Comparison of ENCODE assay signal across 39 mouse cellular contexts in the genomic region with DNA sequence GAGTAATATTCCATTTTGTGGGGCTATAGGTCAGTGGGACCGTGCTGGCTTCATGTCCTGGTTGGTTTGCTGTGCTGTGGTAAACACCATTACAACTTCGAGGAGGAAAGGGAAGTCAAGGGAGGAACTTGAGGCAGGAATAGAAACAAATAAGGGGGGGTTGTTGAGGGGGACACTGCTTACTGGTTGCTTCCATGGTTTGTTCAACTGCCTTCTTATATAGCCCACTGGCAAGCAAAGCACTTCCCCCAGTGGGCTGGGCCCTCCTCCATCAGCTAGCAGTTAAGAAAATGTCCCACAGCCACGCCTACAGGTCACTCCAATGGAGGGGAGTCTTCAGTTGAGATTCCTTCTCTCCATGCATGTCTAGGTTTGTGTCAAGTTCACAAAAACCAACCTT. TPM values are rescaled to one million over a fixed set of nuclear protein-coding genes. Genes with fewer than 3 reads are reported as not detected.
A peak's percentile ranks its signal among the peaks of the same experiment; 100 is the strongest.
DNase-seq lines count a peak whose midpoint lies in the region; ATAC-seq and TF ChIP-seq lines count a peak whose summit lies in the region.
"Had no signal": no experiment of that assay in that cellular context is flagged by ENCODE, and none has a peak within 500 bp of the region (broad histone marks: within the 10 kb centered on the region; RNA-seq: fewer than 3 reads in every experiment).

No protein-coding gene starts in this region.

- H3K79me2 ChIP-seq in liver, adult 2 months (ENCODE audit: control insufficient read depth, insufficient read depth, low read length): no peaks in the 10 kb centered on the region

- DNase-seq in liver, adult 2 months (ENCODE audit: extremely low read depth, low read depth, low spot score): peak; percentile 46
- DNase-seq in liver, embryonic 11.5 days (ENCODE audit: low spot score): no peak
- peak; percentile 17 for DNase-seq in 416B (ENCODE audit: low read depth)
- peak; percentile 27 for DNase-seq in brain, adult 2 months (ENCODE audit: low read depth, low spot score)
- DNase-seq in heart, adult 8-10 months (ENCODE audit: low spot score): no peak
- no peak for DNase-seq in forebrain, embryonic 10.5 days (ENCODE audit: extremely low spot score, low spot score)
- DNase-seq: adrenal gland, adult 8-10 months; B cell, adult 2 months; cerebellum, adult 11-12 months; cerebellum, adult 9-11 months; heart, postnatal 36 days; kidney, adult 8-10 months; kidney, postnatal 4 days; right cerebral cortex, postnatal 4 days; thymus, postnatal 14 days had no signal

- no peak overlapping the region for H3K9ac ChIP-seq in liver, adult 2 months (ENCODE audit: low read depth, low read length)
- H3K9ac ChIP-seq in liver, embryonic 11.5 days (ENCODE audit: low read depth, low read length): no peak overlapping the region
- H3K9ac ChIP-seq: embryonic facial prominence, embryonic 13.5 days; heart, embryonic 15.5 days; hindbrain, embryonic 12.5 days; intestine, embryonic 15.5 days; limb, embryonic 13.5 days; liver, embryonic 14.5 days; lung, embryonic 15.5 days; neural tube, embryonic 12.5 days; stomach, embryonic 15.5 days had no signal

- TF ChIP-seq POLR2A in liver, adult 2 months (IDR thresholded peaks at IDR 0.05; ENCODE audit: extremely low read depth, insufficient read depth, low read length): no peak

- TF ChIP-seq CTCF in liver, adult 2 months (IDR thresholded peaks at IDR 0.05; ENCODE audit: low read depth, low read length): no peak

- no peak for ATAC-seq in liver, embryonic 11.5 days (replicated peaks; ENCODE audit: low FRiP score)
- peak; percentile 69 for ATAC-seq in megakaryocyte progenitor cell, adult 5-6 weeks (replicated peaks; ENCODE audit: poor library complexity)
- ATAC-seq: forebrain, embryonic 16.5 days; hindbrain, postnatal 0 days; intestine, embryonic 15.5 days; midbrain, embryonic 16.5 days had no signal

- H3K9me3 ChIP-seq in liver, embryonic 11.5 days (ENCODE audit: control insufficient read depth, low read length): no peaks in the 10 kb centered on the region
- H3K9me3 ChIP-seq in forebrain, embryonic 10.5 days: no peaks in the 10 kb centered on the region
- H3K9me3 ChIP-seq: embryonic facial prominence, embryonic 13.5 days; heart, embryonic 10.5 days; heart, embryonic 15.5 days; hindbrain, embryonic 12.5 days; intestine, embryonic 15.5 days; limb, embryonic 13.5 days; lung, embryonic 15.5 days; neural tube, embryonic 12.5 days; stomach, embryonic 15.5 days had no signal

- H3K27ac ChIP-seq in liver, adult 2 months (replicated peaks; ENCODE audit: insufficient read depth, low read depth, low read length): no peak overlapping the region
- H3K27ac ChIP-seq in liver, embryonic 11.5 days (ENCODE audit: low read depth, low read length): no peak overlapping the region
- no peak overlapping the region for H3K27ac ChIP-seq in forebrain, embryonic 10.5 days
- H3K27ac ChIP-seq: embryonic facial prominence, embryonic 13.5 days; heart, embryonic 10.5 days; heart, embryonic 15.5 days; hindbrain, embryonic 12.5 days; hindbrain, postnatal 0 days; intestine, embryonic 15.5 days; kidney, postnatal 0 days; left cerebral cortex, adult 2 months; limb, embryonic 13.5 days; liver, embryonic 14.5 days; lung, embryonic 15.5 days; neural tube, embryonic 12.5 days; stomach, embryonic 15.5 days had no signal

- H3K36me3 ChIP-seq in liver, adult 2 months (ENCODE audit: control insufficient read depth, insufficient read depth, low read length): no peaks in the 10 kb centered on the region
- H3K36me3 ChIP-seq in liver, embryonic 11.5 days (ENCODE audit: control insufficient read depth, insufficient read depth, low read length): no peaks in the 10 kb centered on the region
- no peaks in the 10 kb centered on the region for H3K36me3 ChIP-seq in forebrain, embryonic 10.5 days (replicated peaks)
- H3K36me3 ChIP-seq: embryonic facial prominence, embryonic 13.5 days; heart, embryonic 10.5 days; heart, embryonic 15.5 days; hindbrain, embryonic 12.5 days; intestine, embryonic 15.5 days; limb, embryonic 13.5 days; lung, embryonic 15.5 days; neural tube, embryonic 12.5 days; stomach, embryonic 15.5 days had no signal

- H3K4me3 ChIP-seq in liver, adult 2 months (ENCODE audit: insufficient read depth, low read depth, low read length): no peak overlapping the region
- H3K4me3 ChIP-seq in liver, embryonic 11.5 days (ENCODE audit: low read depth, low read length): no peak overlapping the region
- no peak overlapping the region for H3K4me3 ChIP-seq in forebrain, embryonic 10.5 days
- H3K4me3 ChIP-seq: embryonic facial prominence, embryonic 13.5 days; heart, embryonic 10.5 days; heart, embryonic 15.5 days; hindbrain, embryonic 12.5 days; intestine, embryonic 15.5 days; left cerebral cortex, adult 2 months; limb, embryonic 13.5 days; lung, embryonic 15.5 days; myocyte; neural tube, embryonic 12.5 days; stomach, embryonic 15.5 days had no signal

- no peaks in the 10 kb centered on the region for H3K4me1 ChIP-seq in liver, adult 2 months (ENCODE audit: control insufficient read depth, insufficient read depth, low read length)
- no peaks in the 10 kb centered on the region for H3K4me1 ChIP-seq in liver, embryonic 11.5 days (replicated peaks; ENCODE audit: control insufficient read depth, insufficient read depth, low read length)
- peaks cover 9% of the 10 kb centered on the region for H3K4me1 ChIP-seq in forebrain, embryonic 10.5 days
- H3K4me1 ChIP-seq: embryonic facial prominence, embryonic 13.5 days; heart, embryonic 10.5 days; heart, embryonic 15.5 days; hindbrain, embryonic 12.5 days; intestine, embryonic 15.5 days; lung, embryonic 15.5 days; neural tube, embryonic 12.5 days; stomach, embryonic 15.5 days had no signal

- WGBS in liver, adult 2 months: 86% methylated on average over 3 of the region's 3 CpGs
- WGBS in liver, embryonic 11.5 days: 55% methylated on average over 3 of the region's 3 CpGs
- 81% methylated on average over 3 of the region's 3 CpGs for WGBS in forebrain, embryonic 10.5 days

- no peaks in the 10 kb centered on the region for H3K27me3 ChIP-seq in liver, adult 2 months (ENCODE audit: control insufficient read depth, insufficient read depth, low read length)
- no peaks in the 10 kb centered on the region for H3K27me3 ChIP-seq in liver, embryonic 11.5 days (replicated peaks; ENCODE audit: control insufficient read depth, insufficient read depth, low read length)
- H3K27me3 ChIP-seq in forebrain, embryonic 10.5 days (ENCODE audit: poor library complexity, severe bottlenecking): no peaks in the 10 kb centered on the region
- H3K27me3 ChIP-seq: CH12.LX; embryonic facial prominence, embryonic 13.5 days; heart, embryonic 15.5 days; hindbrain, embryonic 12.5 days; intestine, embryonic 15.5 days; limb, embryonic 13.5 days; lung, embryonic 15.5 days; neural tube, embryonic 12.5 days; stomach, embryonic 15.5 days had no signal

- H3K4me2 ChIP-seq in liver, embryonic 11.5 days: no peak overlapping the region
- H3K4me2 ChIP-seq: embryonic facial prominence, embryonic 13.5 days; heart, embryonic 15.5 days; hindbrain, embryonic 12.5 days; intestine, embryonic 15.5 days; limb, embryonic 13.5 days; lung, embryonic 15.5 days; midbrain, embryonic 11.5 days; neural tube, embryonic 12.5 days; stomach, embryonic 15.5 days had no signal

RNA-seq across cellular contexts. Expression of gene Cd27, which starts 15.5 kb away (rescaled TPM):
- total RNA-seq in liver, adult 2 months (2014; rRNA removed): 0.47 and 0.65 TPM in 2 replicates
- 0.60 and 0.87 TPM in 2 replicates for polyA plus RNA-seq in liver, adult 2 months (2012; rRNA removed)
- polyA plus RNA-seq in liver, embryonic 11.5 days (2014; fragmentation: Nextera tagmentation; extraction: Ambion mirVana): 2.7 and 3.2 TPM in 2 replicates
- total RNA-seq in megakaryocyte progenitor cell, adult 5-6 weeks (2015): 44.7 and 60.2 TPM in 2 replicates
- total RNA-seq in megakaryocyte progenitor cell, adult 5-6 weeks (2017): 28.9 and 41.9 TPM in 2 replicates
- total RNA-seq in heart, adult 8-10 months (2022): under 1 TPM in 3 of 4 experiments, not detected in 1; 0.22 to 0.84 (median 0.43) TPM
- 1.1 and 1.7 TPM in 2 replicates for polyA plus RNA-seq in forebrain, embryonic 10.5 days (2016; fragmentation: Nextera tagmentation; extraction: Ambion mirVana)
- total RNA-seq: CH12.LX; hindbrain, postnatal 0 days; layer of hippocampus, postnatal 14 days; left cerebral cortex, adult 2 months; left cerebral cortex, postnatal 36 days had no signal

RNA-seq across cellular contexts. Expression of gene Tapbpl, which starts 20.6 kb away (rescaled TPM):
- total RNA-seq in liver, adult 2 months (2014; rRNA removed): 15.0 and 16.5 TPM in 2 replicates
- polyA plus RNA-seq in liver, adult 2 months (2012; rRNA removed): 18.2 and 19.0 TPM in 2 replicates
- 4.0 TPM in 2 replicates for polyA plus RNA-seq in liver, embryonic 11.5 days (2014; fragmentation: Nextera tagmentation; extraction: Ambion mirVana)
- total RNA-seq in megakaryocyte progenitor cell, adult 5-6 weeks (2015): 5.2 and 7.4 TPM in 2 replicates
- total RNA-seq in megakaryocyte progenitor cell, adult 5-6 weeks (2017): 16.2 and 18.6 TPM in 2 replicates
- total RNA-seq in heart, adult 8-10 months (2022): 1 to 10 TPM; 4.8 to 5.8 (median 5.4) TPM
- 1.6 and 2.1 TPM in 2 replicates for polyA plus RNA-seq in forebrain, embryonic 10.5 days (2016; fragmentation: Nextera tagmentation; extraction: Ambion mirVana)

RNA-seq across cellular contexts. Expression of gene Tuba3a, which starts 33.6 kb away (rescaled TPM):
- total RNA-seq in liver, adult 2 months (2014; rRNA removed): not detected in 2 replicates
- 0.12 TPM in 1 of 2 replicates, not detected in the other for polyA plus RNA-seq in liver, adult 2 months (2012; rRNA removed)
- polyA plus RNA-seq in liver, embryonic 11.5 days (2014; fragmentation: Nextera tagmentation; extraction: Ambion mirVana): 0.12 TPM in 1 of 2 replicates, not detected in the other
- not detected in 2 replicates for total RNA-seq in megakaryocyte progenitor cell, adult 5-6 weeks (2015)
- not detected in 2 replicates for total RNA-seq in megakaryocyte progenitor cell, adult 5-6 weeks (2017)
- total RNA-seq in heart, adult 8-10 months (2022): not detected
- 0.12 TPM in 1 of 2 replicates, not detected in the other for polyA plus RNA-seq in forebrain, embryonic 10.5 days (2016; fragmentation: Nextera tagmentation; extraction: Ambion mirVana)
- total RNA-seq: adrenal gland, adult 8-10 months; CH12.LX; gastrocnemius, adult 8-10 months; gastrocnemius, postnatal 4 days; heart, postnatal 36 days; hindbrain, postnatal 0 days; layer of hippocampus, postnatal 14 days; left cerebral cortex, adult 2 months; left cerebral cortex, postnatal 36 days had no signal
- polyA plus RNA-seq: forebrain, embryonic 11.5 days; forebrain, embryonic 16.5 days; hindbrain, embryonic 12.5 days; hindbrain, postnatal 0 days; intestine, embryonic 15.5 days; liver, embryonic 14.5 days; midbrain, embryonic 16.5 days; myocyte had no signal

RNA-seq across cellular contexts. Expression of gene Vamp1, which starts 36.9 kb away (rescaled TPM):
- total RNA-seq in liver, adult 2 months (2014; rRNA removed): 1.5 and 2.0 TPM in 2 replicates
- 3.8 and 5.5 TPM in 2 replicates for polyA plus RNA-seq in liver, adult 2 months (2012; rRNA removed)
- 1.7 and 2.3 TPM in 2 replicates for polyA plus RNA-seq in liver, embryonic 11.5 days (2014; fragmentation: Nextera tagmentation; extraction: Ambion mirVana)
- total RNA-seq in megakaryocyte progenitor cell, adult 5-6 weeks (2015): 10.1 and 15.5 TPM in 2 replicates
- 6.2 and 9.1 TPM in 2 replicates for total RNA-seq in megakaryocyte progenitor cell, adult 5-6 weeks (2017)
- 1 to 10 TPM; 5.2 to 7.7 (median 6.5) TPM for total RNA-seq in heart, adult 8-10 months (2022)
- 3.8 and 4.7 TPM in 2 replicates for polyA plus RNA-seq in forebrain, embryonic 10.5 days (2016; fragmentation: Nextera tagmentation; extraction: Ambion mirVana)

Comparison
In these comparisons a context has a peak if more than half of its experiments do, and no peak if none do; other contexts are left out.
1. DNase-seq: peak in liver, adult 2 months (single experiment), 416B (single experiment) and brain, adult 2 months (single experiment); none in liver, embryonic 11.5 days (single experiment), heart, adult 8-10 months (single experiment) and forebrain, embryonic 10.5 days (single experiment).
2. RNA of gene Cd27, which starts 15.5 kb away (total RNA-seq): 28.9 to 60.2 TPM in megakaryocyte progenitor cell, adult 5-6 weeks; 0.47 to 0.65 TPM in liver, adult 2 months and 0.22 to 0.84 TPM in heart, adult 8-10 months; every median in the first group is over 10 times any median in the second.